Mouse (Mus musculus) ovary, postnatal 36 days (tissue): ENCODE results near the gene Ppil1.

ENCODE experiments used
- DNase-seq: peaks from one replicate; pipeline ENCODE4 v3.0.0; 2022; ENCODE audit warnings: low spot score, mixed read lengths

Gene Ppil1

DNA sequence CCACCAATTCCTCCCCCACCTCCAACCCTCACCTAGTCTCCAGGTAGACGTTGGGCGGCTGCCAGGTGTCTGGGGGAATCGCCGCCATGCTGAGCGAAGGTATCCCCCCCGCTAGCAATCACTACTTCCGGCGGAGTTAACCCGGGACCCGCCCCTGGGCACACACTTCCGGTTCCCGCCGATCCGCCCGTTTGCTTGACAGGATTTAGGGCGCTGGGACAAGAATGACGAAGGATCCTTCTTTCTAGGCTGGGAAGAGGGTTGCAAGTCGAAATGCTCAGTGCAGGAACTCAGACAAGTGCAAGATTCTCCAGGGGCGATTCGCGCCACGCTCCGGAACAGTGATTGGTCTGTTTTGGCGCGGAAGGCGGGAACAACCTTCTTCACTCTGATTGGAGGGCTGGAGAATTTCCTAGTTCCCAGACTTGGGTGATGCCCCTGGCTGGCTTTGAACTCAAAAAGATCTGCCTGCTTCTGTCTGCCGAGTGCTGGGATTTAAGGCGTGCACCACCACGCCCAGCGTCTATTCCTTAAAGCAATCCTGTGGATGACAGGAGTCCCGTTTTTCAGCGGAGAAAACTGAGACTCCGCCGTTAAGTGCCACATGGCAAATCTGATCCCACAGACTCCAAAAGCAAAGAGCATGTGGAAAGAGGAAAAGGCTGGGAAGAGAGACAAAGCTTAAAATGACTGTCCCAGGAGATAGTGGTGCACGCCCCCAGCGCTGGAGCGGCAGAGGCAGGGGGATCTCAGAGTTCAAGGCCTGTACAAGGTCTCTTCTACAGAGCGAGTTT, at the start of gene Ppil1:
TSS of gene Ppil1 (minus strand) at position 347 of the 794 bp plus-strand sequence.
- peak; percentile 79 for DNase-seq

GRCm38 (mm10) chr17:29313300-29313699, 49.3 kb upstream of the Ppil1 start:
- DNase-seq, result no peak

DNA sequence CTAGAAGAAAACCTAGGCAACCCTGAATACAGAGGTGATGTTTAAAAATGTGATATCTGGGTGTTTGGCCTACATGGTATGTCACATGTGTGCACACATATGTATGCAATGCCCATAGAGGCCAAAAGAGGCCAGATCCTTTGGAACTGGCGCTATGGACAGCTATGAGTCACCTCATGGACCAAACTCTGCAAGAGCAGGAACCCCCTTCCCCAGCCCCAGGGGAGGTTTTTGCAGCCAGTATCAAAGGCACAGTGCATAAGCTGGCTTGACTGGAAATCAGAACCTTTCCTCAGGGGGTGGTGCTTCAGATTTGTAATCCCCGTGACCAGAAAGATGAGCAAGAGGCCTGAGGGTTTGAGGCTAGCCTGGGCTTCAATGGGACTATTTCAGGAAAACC, 48.1 kb upstream of the Ppil1 start:
- DNase-seq, result no peak

GRCm38 (mm10) chr17:29311602-29312001, 47.6 kb upstream of the Ppil1 start:
- DNase-seq, result no peak

DNA sequence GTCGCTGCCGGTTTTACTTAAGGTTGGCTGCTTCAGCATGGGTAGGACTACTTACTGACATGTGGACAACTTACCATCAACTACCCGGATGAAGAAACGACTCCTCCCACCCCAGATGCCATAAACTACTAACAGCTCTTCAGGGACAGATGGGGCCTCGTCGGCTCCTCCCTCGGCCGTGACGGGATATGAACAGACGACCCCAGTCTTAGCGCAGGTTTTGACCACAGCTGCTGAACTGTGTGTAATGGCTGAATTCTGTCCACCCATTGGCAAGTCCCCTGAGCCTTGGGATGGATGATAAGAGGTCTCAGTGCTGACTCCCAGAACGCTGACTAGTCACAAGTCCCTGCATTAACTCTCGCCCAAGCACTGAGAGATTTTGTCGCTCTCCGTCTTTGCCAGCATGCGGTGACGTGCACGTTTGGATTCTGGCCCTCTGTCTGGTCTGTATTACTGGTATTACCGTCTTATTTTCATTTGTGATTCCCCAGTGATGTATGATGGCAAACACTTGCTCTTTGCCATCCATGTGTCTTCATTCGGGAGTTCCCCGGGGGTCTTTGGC, 46.2 kb upstream of the Ppil1 start:
- no peak for DNase-seq

DNA sequence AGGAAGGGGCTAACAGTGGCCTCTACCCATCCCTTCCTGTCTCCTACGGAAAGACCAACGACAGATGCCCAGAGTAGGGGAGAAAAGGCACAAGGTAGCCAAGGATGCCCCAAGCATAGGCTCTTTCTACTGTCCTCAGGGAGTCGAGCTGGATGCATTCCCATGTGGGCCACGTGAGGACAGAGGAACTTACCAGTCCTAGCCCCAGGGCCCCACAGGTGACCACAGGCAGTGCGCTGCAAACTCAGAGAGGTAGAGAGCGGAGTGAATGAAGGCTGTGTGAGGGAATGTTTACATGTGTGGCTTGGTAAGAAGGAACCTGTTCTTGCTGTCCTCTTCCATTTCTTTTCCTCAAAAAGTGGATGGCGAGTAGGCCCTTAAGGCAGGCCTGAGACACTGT, 41.9 kb upstream of the Ppil1 start:
- no peak for DNase-seq

GRCm38 (mm10) chr17:29305058-29305806, 41.2 kb upstream of the Ppil1 start:
- no peak for DNase-seq

- no peak for DNase-seq
Measured at GRCm38 (mm10) chr17:29304376-29305057, 40.5 kb upstream of the Ppil1 start.

DNA sequence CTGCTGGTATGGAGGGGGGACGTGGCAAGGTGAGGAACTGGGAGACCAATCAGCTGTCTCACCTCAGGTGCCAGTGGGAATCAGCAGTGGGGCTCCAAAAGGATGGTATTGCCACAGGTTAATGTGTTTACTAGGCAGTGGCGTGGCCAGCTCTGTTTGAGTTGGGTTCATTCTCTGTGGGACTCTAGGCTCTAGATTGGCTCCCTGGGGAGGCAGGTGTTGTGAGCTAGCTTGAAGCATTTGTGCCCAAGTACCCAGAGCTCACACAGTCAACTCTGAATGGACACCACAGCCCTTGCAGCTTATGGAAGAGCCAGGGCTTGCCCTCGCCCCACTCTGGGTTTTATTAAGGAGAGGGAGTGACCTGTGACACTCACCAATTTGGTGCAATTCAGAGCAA, 39.9 kb upstream of the Ppil1 start:
- no peak for DNase-seq

DNA sequence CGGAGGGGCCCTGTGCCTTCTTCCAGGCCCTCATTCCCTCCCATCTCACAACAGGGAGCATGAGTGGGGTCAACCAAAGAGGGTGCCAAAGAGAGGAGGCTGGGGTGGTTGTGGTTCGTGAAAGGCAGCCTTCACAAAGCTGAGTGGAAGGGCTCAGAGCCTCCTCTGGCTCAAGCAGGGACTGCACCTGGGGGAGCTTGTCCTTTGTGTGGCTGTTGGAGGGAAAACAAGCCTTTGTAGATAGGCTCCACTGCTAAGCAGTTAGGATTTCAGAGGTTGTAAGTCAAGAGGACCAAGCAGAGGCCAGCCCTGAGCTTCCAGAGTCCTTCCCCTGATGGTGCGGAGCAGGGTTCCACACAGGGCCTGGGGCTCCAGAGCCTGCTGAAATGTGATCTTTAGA, 39.1 kb upstream of the Ppil1 start:
- no peak for DNase-seq

DNA sequence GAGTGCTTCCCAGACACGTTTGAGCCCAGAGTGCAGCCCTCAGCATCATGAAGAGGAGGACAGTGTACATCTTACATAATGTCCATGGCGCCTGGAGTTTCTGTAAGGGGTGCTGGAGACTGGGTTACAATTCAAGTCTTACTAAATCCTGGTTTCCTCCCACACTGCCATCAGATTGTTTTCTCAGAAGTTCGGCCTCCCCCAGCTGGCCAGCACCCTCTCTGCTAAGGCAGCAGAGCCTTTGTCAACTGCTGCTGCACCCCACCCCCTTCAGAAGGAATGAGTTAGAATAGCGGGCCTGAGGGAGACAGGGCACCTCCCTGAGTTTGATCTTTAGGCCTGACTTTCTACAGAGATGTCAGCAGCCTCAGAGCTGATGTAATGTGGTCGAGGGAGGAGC, 38.2 kb upstream of the Ppil1 start:
- DNase-seq, result no peak

- no peak for DNase-seq
Measured at GRCm38 (mm10) chr17:29301421-29301820, 37.4 kb upstream of the Ppil1 start.

- no peak for DNase-seq
Measured at GRCm38 (mm10) chr17:29300926-29301325, 36.9 kb upstream of the Ppil1 start.

GRCm38 (mm10) chr17:29299282-29299681, 35.3 kb upstream of the Ppil1 start:
- DNase-seq, result no peak

DNA sequence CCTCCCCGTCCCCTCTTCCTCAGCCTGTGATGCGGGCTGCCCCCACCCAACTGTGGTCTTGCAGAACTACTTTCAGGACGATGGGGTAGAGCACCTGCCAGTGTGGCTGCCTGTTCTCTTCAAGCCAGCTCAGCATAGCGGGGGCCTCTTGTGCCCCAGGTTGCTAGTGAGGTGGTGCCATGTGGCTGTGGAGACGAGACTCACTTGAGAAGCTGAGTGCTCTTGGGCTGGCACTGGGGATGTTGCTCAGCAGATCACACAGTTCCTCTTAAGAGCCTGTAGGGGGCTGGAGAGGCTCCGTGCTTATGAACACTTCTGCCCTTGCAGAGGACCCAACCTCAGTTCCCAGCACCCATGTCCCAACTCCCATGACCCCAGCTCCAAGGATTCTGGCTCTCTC, 33.8 kb upstream of the Ppil1 start:
- no peak for DNase-seq

DNA sequence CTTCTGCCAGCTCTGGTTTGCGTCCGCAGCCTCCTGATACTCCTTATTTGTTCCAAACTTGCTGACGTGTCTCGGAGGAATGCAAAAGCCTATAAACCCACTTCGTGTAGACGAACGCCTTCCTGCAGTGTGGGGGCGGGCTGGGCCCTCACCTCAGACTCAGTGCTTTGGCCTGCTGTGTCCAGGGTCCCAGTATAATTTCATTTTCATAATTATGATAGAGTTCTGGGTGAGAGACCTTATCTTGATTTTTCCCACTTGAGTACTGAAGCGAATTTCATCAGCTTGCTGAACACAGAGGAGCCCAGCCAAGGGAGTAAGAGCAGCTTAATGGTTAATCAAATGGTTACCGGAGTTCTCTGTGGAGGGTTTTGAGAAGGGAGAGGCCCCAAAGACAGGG, 33.3 kb upstream of the Ppil1 start:
- no peak for DNase-seq

GRCm38 (mm10) chr17:29295835-29296234, 31.8 kb upstream of the Ppil1 start:
- no peak for DNase-seq

DNA sequence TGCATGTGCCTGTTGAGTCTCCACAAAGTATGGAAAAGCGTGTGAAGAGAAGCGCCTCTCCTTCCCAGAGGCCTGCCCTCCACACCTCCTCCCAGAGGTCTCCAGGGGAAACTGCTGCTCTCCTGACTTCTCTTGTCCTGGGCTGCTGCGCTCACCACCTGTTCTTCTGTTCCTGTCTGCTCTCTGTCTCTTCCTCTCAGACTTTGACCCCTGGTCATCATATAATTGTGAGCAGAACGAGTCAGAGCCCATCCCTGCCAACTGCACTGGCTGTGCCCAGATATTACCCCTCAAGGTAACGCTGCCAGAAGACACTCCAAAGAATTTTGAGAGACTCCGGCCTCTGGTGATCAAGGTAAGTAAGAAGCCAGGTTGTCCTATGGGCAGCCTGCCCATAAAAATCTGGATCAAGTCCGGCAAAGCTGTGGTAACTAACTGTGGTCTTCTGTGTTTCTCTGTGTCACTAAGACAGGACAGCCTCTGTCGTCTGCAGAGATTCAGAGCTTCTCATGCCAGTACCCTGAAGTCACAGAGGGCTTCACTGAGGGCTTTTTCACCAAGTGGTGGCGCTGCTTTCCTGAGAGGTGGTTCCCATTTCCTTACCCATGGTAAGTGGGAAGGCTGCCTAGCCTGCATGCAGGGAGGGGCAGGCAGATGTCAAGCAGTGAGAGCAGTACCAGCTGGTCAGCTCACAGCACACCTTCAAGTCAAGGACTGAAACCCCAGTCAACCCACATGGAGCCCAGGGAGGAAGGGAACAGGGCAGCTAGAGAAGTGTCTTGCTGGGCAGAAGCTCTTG, 30.0 kb upstream of the Ppil1 start:
- DNase-seq, result no peak

- DNase-seq, result no peak
Measured at GRCm38 (mm10) chr17:29292996-29293395, 29.0 kb upstream of the Ppil1 start.

DNA sequence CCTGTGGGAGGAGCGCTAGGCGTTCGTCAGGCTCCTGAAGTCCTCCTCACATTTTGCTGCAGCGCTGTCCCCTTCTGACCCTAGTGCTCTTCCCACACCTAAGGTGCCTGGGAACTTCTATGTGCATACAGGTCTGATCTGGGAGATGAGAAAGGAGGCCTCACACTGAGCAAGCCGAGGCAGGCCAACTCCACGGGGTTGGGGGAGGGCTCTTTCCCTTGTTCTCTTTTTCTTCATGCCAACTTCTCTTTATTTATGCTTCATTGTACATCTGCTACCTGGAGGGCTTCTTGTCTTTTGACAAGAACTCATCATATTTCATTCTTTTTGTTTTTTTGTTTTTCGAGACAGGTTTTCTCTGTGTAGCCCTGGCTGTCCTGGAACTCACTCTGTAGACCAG, 27.8 kb upstream of the Ppil1 start:
- no peak for DNase-seq

GRCm38 (mm10) chr17:29282216-29282952, 18.4 kb upstream of the Ppil1 start:
- DNase-seq, result no peak
